Mouse (Mus musculus): Measurements from ENCODE around the gene Gpr33.

Gene Gpr33

GRCm38 (mm10) chr12:51985163-51985748, 42.6 kb downstream of the Gpr33 start:
- DNase-seq (ENCODE audit: low spot score in 2 of 2) = no peak

- no peak for DNase-seq (ENCODE audit: low spot score in 2 of 2)
These were observed 44.2 kb downstream of the Gpr33 start for GRCm38 (mm10) chr12:51983625-51984024.

- DNase-seq (ENCODE audit: low spot score in 2 of 2) = no peak
These were observed 51.3 kb downstream of the Gpr33 start for GRCm38 (mm10) chr12:51976531-51976930.

GRCm38 (mm10) chr12:51974381-51974780, 53.5 kb downstream of the Gpr33 start:
- no peak for DNase-seq (ENCODE audit: low spot score in 2 of 2)
